Mouse (Mus musculus) midbrain, postnatal 0 days (tissue): ENCODE data around the gene Lsm11. TPM values are rescaled to one million over a fixed set of nuclear protein-coding genes. Genes with fewer than 3 reads are reported as not detected.

Experiments
- ATAC-seq: fragments of 200-750 bp; cut with Nextera tagmentation; 2 replicates; pipeline ENCODE4 v1.8.0; 2017; ENCODE audit warnings: moderate number of reproducible peaks, mild to moderate bottlenecking, moderate TSS enrichment, moderate library complexity; ENCODE audit not compliant: low FRiP score
- DNase-seq: peaks from one replicate; pipeline ENCODE4 v3.0.0-alpha.2; 2015; ENCODE audit warnings: low spot score
- H3K27ac ChIP-seq: fragments of 300-500 bp; sonication (generic); 2 replicates; pipeline ENCODE4 v1.5.1; 2014; ENCODE audit warnings: low read depth, mild to moderate bottlenecking, low read length, mixed read lengths
- H3K27me3 ChIP-seq: fragments of 300-500 bp; sonication (generic); 2 replicates; pipeline ENCODE4 v1.6.1; 2014; ENCODE audit warnings: low read length, control low read depth, mixed read lengths; ENCODE audit not compliant: insufficient read depth
- H3K36me3 ChIP-seq: fragments of 300-500 bp; sonication (generic); 2 replicates; pipeline ENCODE4 v1.6.1; 2014; ENCODE audit warnings: low read length, control low read depth, mixed read lengths; ENCODE audit not compliant: insufficient read depth
- H3K4me1 ChIP-seq: fragments of 300-500 bp; sonication (generic); 2 replicates; pipeline ENCODE4 v1.6.1; 2014; ENCODE audit warnings: mild to moderate bottlenecking, control low read depth, antibody characterized with exemption, low read length, mixed read lengths; ENCODE audit not compliant: insufficient read depth
- H3K4me2 ChIP-seq: fragments of 300-500 bp; sonication (generic); 2 replicates; pipeline ENCODE4 v1.6.1; 2014; ENCODE audit warnings: low read depth, mild to moderate bottlenecking, low read length, mixed read lengths; ENCODE audit not compliant: poor library complexity, severe bottlenecking
- H3K4me3 ChIP-seq: fragments of 300-500 bp; sonication (generic); 2 replicates; pipeline ENCODE4 v1.5.1; 2014; ENCODE audit warnings: low read depth, mild to moderate bottlenecking, low read length, moderate library complexity
- H3K9ac ChIP-seq: fragments of 300-500 bp; sonication (generic); replicated peaks from 2 replicates; pipeline ENCODE4 v1.6.1; 2014; ENCODE audit warnings: mild to moderate bottlenecking, low read length, moderate library complexity, mixed read lengths; ENCODE audit not compliant: poor library complexity, severe bottlenecking
- H3K9me3 ChIP-seq: fragments of 300-500 bp; sonication (generic); 2 replicates; pipeline ENCODE4 v1.6.1; 2016; ENCODE audit warnings: low read length, control low read depth
- CTCF ChIP-seq: IDR thresholded peaks from 2 replicates; pipeline ENCODE4 v1.5.1; 2016; ENCODE audit warnings: antibody characterized with exemption, mild to moderate bottlenecking
- WGBS: fragments of 180-500 bp; shearing (Covaris S2); extraction: QIAGEN DNeasy Blood & Tissue Kit; methylation state at CpG from one replicate; pipeline ENCODE4 v1.1.7; 2014; 5-methylcytosine and 5-hydroxymethylcytosine counted together
- polyA plus RNA-seq: library from polyadenylated mRNA; unstranded; fragments of >200 nt; fragmentation: Nextera tagmentation; extraction: Ambion mirVana; gene quantifications from 2 replicates; pipeline ENCODE4 v1.2.1, GENCODE M21; 2015
- total RNA-seq: library from RNA; depleted of rRNA; stranded (reverse); fragments of >200 nt; gene quantifications from 2 replicates; pipeline ENCODE4 v1.2.3, GENCODE M21; 2014; rRNA removed

Lsm11 gene
- total RNA-seq (89.2 and 106 TPM in 2 replicates), polyA plus RNA-seq (31.8 and 32.9 TPM in 2 replicates)

DNA sequence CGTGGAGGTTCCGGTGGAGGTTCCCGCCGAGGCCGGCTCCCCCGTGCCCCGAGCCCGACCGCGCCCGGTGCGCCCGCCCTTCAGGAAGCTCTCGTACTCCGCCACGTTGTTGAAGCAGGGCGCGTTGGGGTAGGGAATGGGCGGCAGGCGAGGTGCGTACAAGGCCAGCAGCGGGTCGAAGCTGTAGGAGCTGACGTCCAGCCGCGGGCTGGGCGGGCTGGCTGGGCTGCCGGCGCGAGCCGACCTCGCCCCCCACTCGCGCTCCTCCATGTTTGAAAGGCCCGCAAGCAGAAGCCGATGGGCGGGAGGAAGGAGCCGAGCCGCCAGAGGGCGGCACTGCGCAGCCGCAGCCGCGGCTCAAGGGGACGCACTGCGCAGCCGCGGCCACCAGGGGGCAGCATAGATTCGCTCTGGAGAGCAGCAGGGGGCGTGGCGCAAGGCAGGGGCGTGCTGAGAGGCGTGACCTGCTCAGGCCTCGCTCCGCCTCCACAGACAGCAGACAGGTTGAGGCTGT lies at the start of gene Lsm11:
TSS of gene Lsm11 (minus strand) at position 293 of the 514 bp plus-strand sequence.
- H3K36me3 ChIP-seq: peaks cover 8% of the 10 kb centered on the region
- H3K4me3 ChIP-seq: peak within 1 kb of the TSS; percentile 95
- peaks cover 6% of the 10 kb centered on the region; the same call in 1 of the 2 replicates for H3K4me1 ChIP-seq
- peak within 1 kb of the TSS; percentile 72 for H3K27ac ChIP-seq
- no peaks in the 10 kb centered on the region for H3K9me3 ChIP-seq
- ATAC-seq (peak; percentile 89), DNase-seq (peak; percentile 91)
- H3K9ac ChIP-seq: peak within 1 kb of the TSS; percentile 87
- TF ChIP-seq CTCF: peak; percentile 100
- under 1% methylated on average over 46 of the region's 55 CpGs for WGBS
- no peaks in the 10 kb centered on the region for H3K27me3 ChIP-seq
- peak within 1 kb of the TSS; percentile 78 for H3K4me2 ChIP-seq

DNA sequence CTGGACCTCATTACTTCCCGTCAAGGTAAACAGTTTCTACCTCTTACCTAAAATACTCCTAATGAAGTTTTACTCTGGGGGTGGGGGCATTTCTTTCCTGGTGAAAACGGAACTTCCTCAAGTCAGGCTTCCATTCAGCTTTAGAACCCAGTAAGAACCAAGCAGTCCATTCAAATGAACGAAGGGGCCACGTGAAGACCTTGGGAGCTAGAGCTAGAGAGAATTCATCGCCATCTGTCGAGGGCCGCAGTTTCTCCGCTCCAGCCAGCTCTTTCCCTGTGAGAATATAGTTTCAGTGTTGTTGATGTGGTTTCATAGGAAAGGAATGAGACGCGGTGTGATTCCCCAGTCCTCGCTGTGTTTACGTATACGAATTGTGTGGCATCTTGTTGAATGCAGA lies 47.4 kb upstream of the Lsm11 start:
- ATAC-seq (no peak), DNase-seq (no peak)
- no peaks in the 10 kb centered on the region for H3K4me1 ChIP-seq
- no peak for TF ChIP-seq CTCF
- peak overlapping the region; percentile 34; the same call in 1 of the 2 replicates for H3K4me2 ChIP-seq
- H3K9me3 ChIP-seq: no peaks in the 10 kb centered on the region
- H3K4me3 ChIP-seq: 0 out of 2 replicates have a peak overlapping the region, but pooled peaks have one; percentile 10
- no peak overlapping the region for H3K9ac ChIP-seq
- WGBS: 53% methylated on average over 13 of the region's 13 CpGs
- H3K27ac ChIP-seq: no peak overlapping the region
- H3K27me3 ChIP-seq: no peaks in the 10 kb centered on the region
- H3K36me3 ChIP-seq: no peaks in the 10 kb centered on the region

DNA sequence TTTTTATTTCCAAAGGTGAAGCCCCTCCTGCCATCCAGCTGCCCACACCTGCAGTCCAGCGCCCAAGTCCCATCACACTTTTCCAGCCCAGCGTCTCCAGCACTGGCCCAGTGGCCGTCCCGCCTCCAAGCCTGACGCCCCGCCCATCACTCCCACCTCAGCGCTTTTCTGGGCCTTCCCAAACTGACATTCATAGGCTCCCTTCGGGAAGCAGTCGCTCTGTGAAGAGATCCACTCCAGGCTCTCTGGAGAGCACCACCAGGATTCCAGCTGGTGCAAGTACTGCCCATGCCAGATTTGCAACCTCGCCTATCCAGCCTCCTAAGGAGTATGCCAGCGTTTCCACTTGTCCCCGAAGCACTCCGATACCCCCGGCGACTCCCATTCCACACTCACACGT lies 46.9 kb upstream of the Lsm11 start:
- 13% methylated on average over 16 of the region's 16 CpGs for WGBS
- Histone ChIP-seq H3K36me3 (no peaks in the 10 kb centered on the region), H3K9ac (no peak overlapping the region; the same call in 1 of the 2 replicates), H3K27me3 (no peaks in the 10 kb centered on the region), H3K4me3 (0 out of 2 replicates have a peak overlapping the region, but pooled peaks have one; percentile 10), H3K4me1 (no peaks in the 10 kb centered on the region), H3K4me2 (peak overlapping the region; percentile 34), H3K27ac (no peak overlapping the region), H3K9me3 (no peaks in the 10 kb centered on the region)
- ATAC-seq (no peak), DNase-seq (no peak)
- TF ChIP-seq CTCF: no peak

DNA sequence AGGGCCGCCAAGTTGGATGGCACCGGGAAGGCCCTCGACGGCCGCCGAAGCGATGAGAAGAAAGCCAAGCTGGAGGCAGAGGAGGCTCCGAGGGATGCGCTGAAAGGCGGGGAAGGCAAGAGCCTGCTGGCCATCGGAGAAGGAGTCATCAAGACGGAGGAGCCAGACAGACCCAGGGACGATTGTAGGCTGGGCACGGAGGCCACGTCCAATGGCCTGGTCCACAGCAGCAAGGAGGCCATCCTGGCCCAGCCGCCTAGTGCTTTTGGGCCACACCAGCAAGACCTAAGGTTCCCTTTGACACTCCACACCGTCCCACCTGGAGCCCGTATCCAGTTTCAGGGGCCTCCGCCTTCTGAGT lies 36.1 kb upstream of the Lsm11 start:
- 39% methylated on average over 18 of the region's 19 CpGs for WGBS
- Histone ChIP-seq H3K27me3 (no peaks in the 10 kb centered on the region), H3K4me3 (peak overlapping the region; percentile 49), H3K4me1 (no peaks in the 10 kb centered on the region), H3K4me2 (peak overlapping the region; percentile 83), H3K27ac (peak overlapping the region; percentile 55), H3K9me3 (no peaks in the 10 kb centered on the region), H3K9ac (peak overlapping the region; percentile 81), H3K36me3 (no peaks in the 10 kb centered on the region)
- DNase-seq (no peak), ATAC-seq (0 out of 2 replicates have a peak, but pooled peaks have one; percentile 11)
- TF ChIP-seq CTCF: no peak

DNA sequence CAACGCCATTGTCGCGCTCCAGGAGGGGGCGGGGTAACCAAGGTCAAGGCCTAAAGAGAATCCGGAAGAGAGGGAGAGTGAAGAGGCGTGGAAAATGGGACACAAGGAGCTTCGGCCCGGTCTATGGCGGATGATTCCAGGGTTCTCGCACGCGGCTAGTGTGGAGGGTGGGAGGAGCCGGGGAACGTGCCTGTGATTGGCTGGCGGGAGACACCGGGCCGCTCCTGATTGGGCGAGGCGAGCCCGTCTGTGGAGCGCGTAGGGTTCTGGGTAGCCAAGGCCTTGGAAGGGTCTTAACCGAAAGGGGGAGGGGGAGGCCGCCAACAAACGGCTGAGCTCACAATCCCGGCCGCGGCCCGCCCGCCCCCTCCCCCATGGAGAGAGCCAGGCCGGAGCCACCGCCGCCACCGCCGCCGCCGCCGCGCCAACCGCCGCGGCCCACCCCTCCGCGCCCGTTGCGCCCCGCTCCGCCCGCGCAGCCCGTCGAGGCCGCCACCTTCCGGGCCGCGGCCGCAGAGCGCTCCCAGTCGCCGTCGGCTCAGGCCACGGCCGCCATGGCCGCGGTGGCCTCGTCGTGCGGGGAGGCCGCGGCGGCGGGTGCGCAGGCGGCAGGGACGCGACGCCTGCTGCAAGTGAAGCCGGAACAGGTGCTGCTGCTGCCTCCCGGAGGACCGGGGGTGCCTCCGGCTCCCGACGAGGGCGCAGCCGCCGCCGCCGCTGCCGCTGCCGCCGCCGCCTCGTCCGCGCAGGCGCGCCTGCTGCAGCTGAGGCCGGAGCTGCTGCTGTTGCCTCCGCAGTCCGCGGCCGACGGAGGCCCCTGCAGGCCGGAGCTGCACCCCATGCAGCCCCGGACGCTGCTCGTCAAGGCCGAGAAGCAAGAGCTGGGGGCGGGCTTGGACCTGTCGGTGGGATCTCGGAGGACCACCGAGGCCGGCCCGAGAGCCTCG lies 35.5 kb upstream of the Lsm11 start, which contains the start of gene Sox30:
TSS of gene Sox30 (plus strand) at position 365 of the 947 bp plus-strand sequence.
- Histone ChIP-seq H3K27ac (peak within 1 kb of the TSS; percentile 55), H3K4me3 (peak within 1 kb of the TSS; percentile 49), H3K4me2 (peak within 1 kb of the TSS; percentile 83), H3K36me3 (no peaks in the 10 kb centered on the region), H3K9ac (peak within 1 kb of the TSS; percentile 81), H3K9me3 (no peaks in the 10 kb centered on the region), H3K4me1 (no peaks in the 10 kb centered on the region), H3K27me3 (no peaks in the 10 kb centered on the region)
- peak; percentile 14 for TF ChIP-seq CTCF
- ATAC-seq (peak; percentile 97), DNase-seq (peak; percentile 77)
- 11% methylated on average over 62 of the region's 115 CpGs for WGBS
